Mouse (Mus musculus): ENCODE measurements around the gene Sis. TPM values are rescaled to one million over a fixed set of nuclear protein-coding genes. Genes with fewer than 3 reads are reported as not detected.

Gene Sis
- polyA plus RNA-seq, 1 experiment, result not detected

DNA sequence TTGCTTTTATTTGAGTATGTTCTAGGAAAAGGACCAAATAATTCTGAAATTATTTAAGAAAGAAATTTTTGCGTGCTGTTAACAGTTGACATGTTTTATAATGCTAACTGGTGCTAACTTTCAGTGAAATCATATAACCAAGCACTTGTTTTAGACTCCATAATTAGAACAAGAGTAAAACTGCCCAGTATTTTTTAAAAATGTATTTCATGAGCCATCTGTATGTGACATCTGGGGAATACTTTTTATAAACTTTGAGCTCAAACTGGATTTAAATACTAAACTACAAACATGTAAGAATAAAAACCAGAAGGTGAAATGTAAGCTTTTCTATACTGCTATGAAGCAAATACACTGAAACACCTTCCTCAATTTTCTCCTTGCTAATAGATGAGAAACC lies 112.3 kb downstream of the Sis start:
- no peak for DNase-seq
- H3K4me1 ChIP-seq (ENCODE audit: control insufficient read depth, insufficient read depth, low read length), result no peaks in the 10 kb centered on the region
- H3K4me3 ChIP-seq (replicated peaks; ENCODE audit: extremely low read depth, low read depth, low read length), result no peak overlapping the region
- whole genome bisulfite sequencing, result 63% methylated on average over 1 of the region's 1 CpGs
- TF ChIP-seq POLR2A (IDR thresholded peaks at IDR 0.05; ENCODE audit: borderline replicate concordance, extremely low read depth, low read depth, low read length), result no peak

- no peak for DNase-seq
- no peaks in the 10 kb centered on the region for H3K4me1 ChIP-seq (ENCODE audit: control insufficient read depth, insufficient read depth, low read length)
- TF ChIP-seq CTCF (IDR thresholded peaks at IDR 0.05; ENCODE audit: insufficient read depth, low read length) (no peak), POLR2A (IDR thresholded peaks at IDR 0.05; ENCODE audit: borderline replicate concordance, extremely low read depth, low read depth, low read length) (no peak)
- H3K4me3 ChIP-seq (replicated peaks; ENCODE audit: extremely low read depth, low read depth, low read length), result no peak overlapping the region
- 65% methylated on average over 2 of the region's 2 CpGs for WGBS
These were observed 127.0 kb downstream of the Sis start for GRCm38 (mm10) chr3:72840641-72841040.

Other genes starting within 250 kb of the Sis start
- 0.05 TPM in 1 of 2 replicates, not detected in the other for gene Slitrk3, start 89.9 kb upstream of the Sis start, polyA plus RNA-seq (2012; rRNA removed)

Data from lung, adult 2 months (tissue).